Mouse (Mus musculus) midbrain, embryonic 14.5 days (tissue): Measurements from ENCODE around the gene Fbxl5. TPM values are rescaled to one million over a fixed set of nuclear protein-coding genes. Genes with fewer than 3 reads are reported as not detected.
A peak's percentile ranks its signal among the peaks of the same experiment; 100 is the strongest.

Experiments
- ATAC-seq: fragments of 200-750 bp; cut with Nextera tagmentation; 2 replicates; pipeline ENCODE4 v1.8.0; 2017; ENCODE audit warnings: moderate number of reproducible peaks, moderate library complexity; ENCODE audit not compliant: low FRiP score, low TSS enrichment
- DNase-seq: peaks from one replicate; pipeline ENCODE4 v3.0.0-alpha.2; 2015
- H3K27ac ChIP-seq: fragments of 300-500 bp; sonication (generic); replicated peaks from 2 replicates; pipeline ENCODE4 v1.5.1; 2014; ENCODE audit warnings: mild to moderate bottlenecking, low read depth, low read length, moderate library complexity
- H3K27me3 ChIP-seq: fragments of 300-500 bp; sonication (generic); 2 replicates; pipeline ENCODE4 v1.6.1; 2014; ENCODE audit warnings: low read length, control low read depth, mixed read lengths; ENCODE audit not compliant: control insufficient read depth, insufficient read depth
- H3K36me3 ChIP-seq: fragments of 300-500 bp; sonication (generic); 2 replicates; pipeline ENCODE4 v1.6.1; 2014; ENCODE audit warnings: low read length, control low read depth; ENCODE audit not compliant: control insufficient read depth, insufficient read depth
- H3K4me1 ChIP-seq: fragments of 300-500 bp; sonication (generic); 2 replicates; pipeline ENCODE4 v1.6.1; 2014; ENCODE audit warnings: mild to moderate bottlenecking, antibody characterized with exemption, low read length, control low read depth; ENCODE audit not compliant: control insufficient read depth, insufficient read depth
- H3K4me2 ChIP-seq: fragments of 300-500 bp; sonication (generic); 2 replicates; pipeline ENCODE4 v1.6.1; 2014; ENCODE audit warnings: mild to moderate bottlenecking, low read length, moderate library complexity
- H3K4me3 ChIP-seq: fragments of 300-500 bp; sonication (generic); replicated peaks from 2 replicates; pipeline ENCODE4 v1.5.1; 2014; ENCODE audit warnings: low read depth, low read length
- H3K9ac ChIP-seq: fragments of 300-500 bp; sonication (generic); replicated peaks from 2 replicates; pipeline ENCODE4 v1.6.1; 2014; ENCODE audit warnings: mild to moderate bottlenecking, low read length, moderate library complexity
- H3K9me3 ChIP-seq: fragments of 300-500 bp; sonication (generic); 2 replicates; pipeline ENCODE4 v1.6.1; 2016; ENCODE audit warnings: low read length, control low read depth, mixed read lengths; ENCODE audit not compliant: control insufficient read depth
- WGBS: fragments of 180-500 bp; shearing (Covaris S2); extraction: QIAGEN DNeasy Blood & Tissue Kit; methylation state at CpG from one replicate; pipeline ENCODE4 v1.1.7; 2014; 5-methylcytosine and 5-hydroxymethylcytosine counted together
- polyA plus RNA-seq: library from polyadenylated mRNA; unstranded; fragments of >200 nt; fragmentation: Nextera tagmentation; extraction: Ambion mirVana; gene quantifications from 2 replicates; pipeline ENCODE4 v1.2.1, GENCODE M21; 2014

The Fbxl5 gene
- polyA plus RNA-seq, 1 experiment from 2014 or later, result 102 TPM

GRCm38 (mm10) chr5:43842011-43842285, 20.5 kb upstream of the Fbxl5 start:
- H3K4me3 ChIP-seq, result no peak overlapping the region
- no peaks in the 10 kb centered on the region for H3K36me3 ChIP-seq
- H3K4me1 ChIP-seq, result no peaks in the 10 kb centered on the region
- H3K9me3 ChIP-seq, result no peaks in the 10 kb centered on the region
- H3K27me3 ChIP-seq, result no peaks in the 10 kb centered on the region
- no peak overlapping the region for H3K9ac ChIP-seq
- DNase-seq, result no peak
- 78% methylated on average over 5 of the region's 5 CpGs for WGBS
- no peak overlapping the region for H3K4me2 ChIP-seq
- ATAC-seq, result no peak
- no peak overlapping the region for H3K27ac ChIP-seq

- 50% methylated on average over 11 of the region's 11 CpGs for WGBS
These were observed 19.9 kb upstream of the Fbxl5 start for GRCm38 (mm10) chr5:43841144-43842010.

GRCm38 (mm10) chr5:43837372-43837771, 15.9 kb upstream of the Fbxl5 start:
- no peak overlapping the region for H3K4me3 ChIP-seq
- no peaks in the 10 kb centered on the region for H3K36me3 ChIP-seq
- H3K4me1 ChIP-seq, result no peaks in the 10 kb centered on the region
- DNase-seq (peak; percentile 64), ATAC-seq (no peak)
- H3K4me2 ChIP-seq, result no peak overlapping the region
- no peak overlapping the region for H3K9ac ChIP-seq
- WGBS, result 58% methylated on average over 5 of the region's 5 CpGs
- no peaks in the 10 kb centered on the region for H3K27me3 ChIP-seq
- no peak overlapping the region for H3K27ac ChIP-seq
- H3K9me3 ChIP-seq, result no peaks in the 10 kb centered on the region

More at GRCm38 (mm10) chr5:43841144-43842010, 19.9 kb upstream of the Fbxl5 start:
- no peak overlapping the region for H3K4me2 ChIP-seq
- no peaks in the 10 kb centered on the region for H3K4me1 ChIP-seq
- no peaks in the 10 kb centered on the region for H3K9me3 ChIP-seq
- peak; percentile 86 for DNase-seq
- no peaks in the 10 kb centered on the region for H3K27me3 ChIP-seq
- H3K4me3 ChIP-seq, result no peak overlapping the region
- no peak overlapping the region for H3K27ac ChIP-seq
- no peaks in the 10 kb centered on the region for H3K36me3 ChIP-seq
- H3K9ac ChIP-seq, result no peak overlapping the region
- ATAC-seq, result no peak

- Histone ChIP-seq H3K4me2 (no peak overlapping the region), H3K36me3 (no peaks in the 10 kb centered on the region), H3K9me3 (no peaks in the 10 kb centered on the region), H3K27me3 (no peaks in the 10 kb centered on the region), H3K9ac (no peak overlapping the region), H3K27ac (no peak overlapping the region), H3K4me3 (no peak overlapping the region), H3K4me1 (no peaks in the 10 kb centered on the region)
- 94% methylated on average over 7 of the region's 7 CpGs for WGBS
- no peak for ATAC-seq
- no peak for DNase-seq
These were observed 15.2 kb upstream of the Fbxl5 start for GRCm38 (mm10) chr5:43836590-43836989.

GRCm38 (mm10) chr5:43827366-43827765, 5.9 kb upstream of the Fbxl5 start:
- H3K4me1 ChIP-seq, result no peaks in the 10 kb centered on the region
- ATAC-seq, result no peak
- 86% methylated on average over 9 of the region's 9 CpGs for WGBS

GRCm38 (mm10) chr5:43826883-43827282, 5.4 kb upstream of the Fbxl5 start:
- no peaks in the 10 kb centered on the region for H3K9me3 ChIP-seq
- no peak overlapping the region for H3K27ac ChIP-seq
- WGBS, result 88% methylated on average over 2 of the region's 2 CpGs
- DNase-seq (no peak), ATAC-seq (no peak)
- H3K27me3 ChIP-seq, result no peaks in the 10 kb centered on the region
- H3K9ac ChIP-seq, result no peak overlapping the region
- H3K36me3 ChIP-seq, result no peaks in the 10 kb centered on the region
- no peak overlapping the region for H3K4me2 ChIP-seq
- no peaks in the 10 kb centered on the region for H3K4me1 ChIP-seq
- H3K4me3 ChIP-seq, result no peak overlapping the region

More at GRCm38 (mm10) chr5:43827366-43827765, 5.9 kb upstream of the Fbxl5 start:
- H3K9me3 ChIP-seq, result no peaks in the 10 kb centered on the region
- DNase-seq, result no peak
- no peak overlapping the region for H3K9ac ChIP-seq
- no peak overlapping the region for H3K4me2 ChIP-seq
- H3K36me3 ChIP-seq, result no peaks in the 10 kb centered on the region
- no peak overlapping the region for H3K4me3 ChIP-seq
- H3K27me3 ChIP-seq, result no peaks in the 10 kb centered on the region
- no peak overlapping the region for H3K27ac ChIP-seq

- no peak for DNase-seq
- Histone ChIP-seq H3K9ac (no peak overlapping the region), H3K9me3 (no peaks in the 10 kb centered on the region), H3K4me1 (no peaks in the 10 kb centered on the region), H3K27me3 (no peaks in the 10 kb centered on the region), H3K4me2 (no peak overlapping the region), H3K27ac (no peak overlapping the region), H3K4me3 (no peak overlapping the region), H3K36me3 (no peaks in the 10 kb centered on the region)
- no peak for ATAC-seq
- 85% methylated on average over 3 of the region's 3 CpGs for WGBS
These were observed 3.1 kb upstream of the Fbxl5 start for GRCm38 (mm10) chr5:43824580-43824979.

- H3K4me2 ChIP-seq, result no peak overlapping the region
- H3K4me1 ChIP-seq, result no peaks in the 10 kb centered on the region
- H3K9me3 ChIP-seq, result no peaks in the 10 kb centered on the region
- ATAC-seq (no peak), DNase-seq (no peak)
- H3K36me3 ChIP-seq, result no peaks in the 10 kb centered on the region
- no peaks in the 10 kb centered on the region for H3K27me3 ChIP-seq
- no peak overlapping the region for H3K4me3 ChIP-seq
- no peak overlapping the region for H3K9ac ChIP-seq
- 88% methylated on average over 3 of the region's 3 CpGs for WGBS
- no peak overlapping the region for H3K27ac ChIP-seq
These were observed 1.4 kb upstream of the Fbxl5 start for GRCm38 (mm10) chr5:43822824-43823223.

GRCm38 (mm10) chr5:43822199-43822598, 761 bp upstream of the Fbxl5 start:
- no peaks in the 10 kb centered on the region for H3K36me3 ChIP-seq
- H3K9ac ChIP-seq, result no peak overlapping the region
- ATAC-seq, result no peak
- no peak for DNase-seq
- no peaks in the 10 kb centered on the region for H3K4me1 ChIP-seq
- no peaks in the 10 kb centered on the region for H3K9me3 ChIP-seq
- no peaks in the 10 kb centered on the region for H3K27me3 ChIP-seq
- no peak overlapping the region for H3K27ac ChIP-seq
- H3K4me3 ChIP-seq, result no peak overlapping the region
- 65% methylated on average over 8 of the region's 8 CpGs for WGBS
- H3K4me2 ChIP-seq, result no peak overlapping the region
